In the genomic region with DNA sequence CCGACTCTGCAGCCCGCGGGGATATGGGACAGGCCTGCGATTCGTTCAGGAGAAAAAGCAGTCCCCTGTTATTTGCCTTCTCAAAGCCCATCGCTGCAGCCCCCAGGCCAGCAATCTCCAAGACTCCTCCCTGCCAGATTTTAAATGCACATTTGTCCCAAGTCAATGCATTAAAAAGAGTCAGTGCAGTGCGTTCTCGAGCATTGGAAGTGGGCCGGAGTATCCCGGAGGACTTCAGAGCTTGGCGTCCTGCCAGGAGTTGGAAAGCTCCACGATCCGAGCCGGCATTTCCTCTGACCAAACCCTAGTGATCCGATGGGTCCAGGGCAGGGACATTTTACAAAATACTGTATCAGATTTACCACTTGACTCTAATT, we compare ENCODE assay signal across 8 mouse cellular contexts.
A peak's percentile ranks its signal among the peaks of the same experiment; 100 is the strongest.
DNase-seq lines count a peak whose midpoint lies in the region; ATAC-seq and TF ChIP-seq lines count a peak whose summit lies in the region.

No protein-coding gene starts in this region.

- H3K4me2 ChIP-seq in intestine, embryonic 16.5 days (ENCODE audit: low read depth, low read length), result peak overlapping the region; percentile 100
- H3K4me2 ChIP-seq in limb, embryonic 12.5 days, result peak overlapping the region; percentile 97
- H3K4me2 ChIP-seq in midbrain, embryonic 15.5 days, result peak overlapping the region; percentile 99

- WGBS in intestine, embryonic 16.5 days, result 1% methylated on average over 15 of the region's 15 CpGs
- WGBS in limb, embryonic 12.5 days, result under 1% methylated on average over 15 of the region's 15 CpGs
- WGBS in midbrain, embryonic 15.5 days, result under 1% methylated on average over 15 of the region's 15 CpGs

- peaks cover 4% of the 10 kb centered on the region; the same call in 1 of the 2 replicates for H3K27me3 ChIP-seq in intestine, embryonic 16.5 days (replicated peaks; ENCODE audit: control insufficient read depth, insufficient read depth, low read length)
- peaks cover 3% of the 10 kb centered on the region; the same call in 1 of the 2 replicates for H3K27me3 ChIP-seq in limb, embryonic 12.5 days
- H3K27me3 ChIP-seq in midbrain, embryonic 15.5 days (replicated peaks), result no peaks in the 10 kb centered on the region
- H3K27me3 ChIP-seq in testis, adult 2 months (ENCODE audit: control insufficient read depth, insufficient read depth, low read length), result no peaks in the 10 kb centered on the region

- no peaks in the 10 kb centered on the region for H3K36me3 ChIP-seq in intestine, embryonic 16.5 days (ENCODE audit: control insufficient read depth, insufficient read depth, low read length)
- no peaks in the 10 kb centered on the region for H3K36me3 ChIP-seq in limb, embryonic 12.5 days
- no peaks in the 10 kb centered on the region for H3K36me3 ChIP-seq in midbrain, embryonic 15.5 days (replicated peaks)
- no peaks in the 10 kb centered on the region for H3K36me3 ChIP-seq in testis, adult 2 months (ENCODE audit: control insufficient read depth, insufficient read depth, low read length)

- peak; percentile 75 to 82 for DNase-seq in adrenal gland, postnatal 36 days
- DNase-seq in embryo, embryonic 10.5 days (ENCODE audit: low spot score), result peak; percentile 70
- DNase-seq in gastrocnemius, postnatal 36 days, result peak; percentile 70 to 83

- H3K27ac ChIP-seq in intestine, embryonic 16.5 days (ENCODE audit: low read length), result peak overlapping the region; percentile 41
- peak overlapping the region; percentile 67; the same call in 1 of the 2 replicates for H3K27ac ChIP-seq in limb, embryonic 12.5 days
- peak overlapping the region; percentile 94 for H3K27ac ChIP-seq in midbrain, embryonic 15.5 days
- H3K27ac ChIP-seq in testis, adult 2 months (ENCODE audit: control insufficient read depth, insufficient read depth, low read depth, low read length), result no peak overlapping the region

- no peak for TF ChIP-seq POLR2A in testis, adult 2 months (IDR thresholded peaks at IDR 0.05; ENCODE audit: control insufficient read depth, low read depth, low read length)

- H3K4me1 ChIP-seq in intestine, embryonic 16.5 days (ENCODE audit: control insufficient read depth, insufficient read depth, low read length), result 0 out of 2 replicates have a peak, but pooled peaks cover 2% of the 10 kb centered on the region
- no peaks in the 10 kb centered on the region; the same call in 1 of the 2 replicates for H3K4me1 ChIP-seq in limb, embryonic 12.5 days (replicated peaks)
- peaks cover 15% of the 10 kb centered on the region for H3K4me1 ChIP-seq in midbrain, embryonic 15.5 days
- peaks cover 12% of the 10 kb centered on the region for H3K4me1 ChIP-seq in testis, adult 2 months (ENCODE audit: control insufficient read depth, insufficient read depth, low read length)

- peak overlapping the region; percentile 67 for H3K9ac ChIP-seq in intestine, embryonic 16.5 days (ENCODE audit: low read depth, low read length)
- peak overlapping the region; percentile 65 for H3K9ac ChIP-seq in limb, embryonic 12.5 days (replicated peaks)
- H3K9ac ChIP-seq in midbrain, embryonic 15.5 days, result peak overlapping the region; percentile 82

- TF ChIP-seq CTCF in testis, adult 2 months (IDR thresholded peaks at IDR 0.05; ENCODE audit: control insufficient read depth, insufficient read depth, insufficient replicate concordance, low read depth, low read length), result no peak

- intact Hi-C loops in gastrocnemius, postnatal 36 days (cut with DNase I), result no loop called here

- no peaks in the 10 kb centered on the region for H3K9me3 ChIP-seq in intestine, embryonic 16.5 days (ENCODE audit: control insufficient read depth, low read length)
- H3K9me3 ChIP-seq in limb, embryonic 12.5 days, result 0 out of 2 replicates have a peak, but pooled peaks cover 9% of the 10 kb centered on the region
- no peaks in the 10 kb centered on the region for H3K9me3 ChIP-seq in midbrain, embryonic 15.5 days

- peak overlapping the region; percentile 64 for H3K4me3 ChIP-seq in intestine, embryonic 16.5 days (ENCODE audit: low read length)
- peak overlapping the region; percentile 55 for H3K4me3 ChIP-seq in limb, embryonic 12.5 days (replicated peaks)
- peak overlapping the region; percentile 68 for H3K4me3 ChIP-seq in midbrain, embryonic 15.5 days
- peak overlapping the region; percentile 50 for H3K4me3 ChIP-seq in testis, adult 2 months (ENCODE audit: control insufficient read depth, low read depth, low read length)

- ATAC-seq in intestine, embryonic 16.5 days, result peak; percentile 81
- ATAC-seq in limb, embryonic 12.5 days (ENCODE audit: insufficient number of reproducible peaks, insufficient read depth, low FRiP score, low TSS enrichment, low read depth), result no peak; the same call in 1 of the 2 replicates
- ATAC-seq in midbrain, embryonic 15.5 days (replicated peaks), result peak; percentile 81
- no peak for ATAC-seq in megakaryocyte-erythroid progenitor cell, adult 5-6 weeks (replicated peaks; ENCODE audit: low FRiP score, low TSS enrichment, poor library complexity, severe bottlenecking)

Comparison
In these comparisons a context has a peak if more than half of its experiments do, and no peak if none do; other contexts are left out.
1. ATAC-seq: peak in intestine, embryonic 16.5 days (single experiment) and midbrain, embryonic 15.5 days (single experiment); none in limb, embryonic 12.5 days (single experiment) and megakaryocyte-erythroid progenitor cell, adult 5-6 weeks (single experiment).
2. Peak in every context shown above with its lines, with median percentiles within 50 percentile points of each other: DNase-seq, H3K4me2 ChIP-seq, H3K4me3 ChIP-seq and H3K9ac ChIP-seq.